Mouse (Mus musculus): ENCODE measurements around the gene Chst14.

- TF ChIP-seq POLR2A (IDR thresholded peaks at IDR 0.05; ENCODE audit: extremely low read depth, insufficient read depth, low read length) (no peak), CTCF (IDR thresholded peaks at IDR 0.05; ENCODE audit: extremely low read depth, insufficient read depth, low read length) (no peak)
Measured at GRCm38 (mm10) chr2:118910605-118911278, 15.6 kb upstream of the Chst14 start.
